Mouse (Mus musculus): ENCODE results near the gene Apom.

DNA sequence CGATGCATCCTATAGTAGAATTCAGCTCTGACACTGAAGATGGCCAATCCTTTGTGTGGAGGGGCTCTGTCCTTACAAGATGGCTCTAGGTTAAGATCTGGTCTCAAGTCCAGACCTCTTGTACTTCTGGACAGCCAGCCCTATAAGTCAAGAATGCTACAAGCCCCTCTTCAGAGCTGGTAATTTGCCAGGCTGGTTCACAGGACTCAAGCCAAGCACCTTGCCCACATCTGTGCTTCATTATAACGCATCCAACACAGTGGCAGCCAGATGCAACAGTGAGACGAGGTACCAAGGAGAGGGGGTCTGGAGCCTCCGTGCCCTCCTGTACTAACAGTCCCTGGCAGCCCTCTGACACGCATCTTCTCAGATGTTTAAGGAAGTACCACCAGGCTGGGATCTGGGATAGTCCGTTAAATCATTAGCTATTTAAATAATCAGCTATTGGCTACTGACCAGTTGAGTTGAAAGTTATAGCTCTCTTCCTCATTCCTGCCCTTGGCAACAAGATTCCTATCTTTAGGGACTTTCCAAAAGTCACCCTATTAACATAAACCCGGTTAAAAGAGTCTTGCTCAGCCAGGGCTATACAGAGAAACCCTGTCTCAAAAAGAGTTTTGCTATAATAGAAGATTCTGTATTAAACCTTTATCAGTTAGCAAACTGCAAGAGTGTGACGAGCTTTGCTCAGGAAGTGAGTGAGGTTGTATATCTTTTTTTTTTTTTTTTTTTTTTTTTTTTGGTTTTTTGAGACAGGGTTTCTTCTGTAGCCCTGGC is 42.5 kb upstream of the Apom start:
- TF ChIP-seq POLR2A (IDR thresholded peaks at IDR 0.05; ENCODE audit: low read depth, low read length) (no peak), CTCF (IDR thresholded peaks at IDR 0.05; ENCODE audit: extremely low read depth, insufficient read length, insufficient replicate concordance, low read depth, low read length) (no peak)
